In the genomic region with DNA sequence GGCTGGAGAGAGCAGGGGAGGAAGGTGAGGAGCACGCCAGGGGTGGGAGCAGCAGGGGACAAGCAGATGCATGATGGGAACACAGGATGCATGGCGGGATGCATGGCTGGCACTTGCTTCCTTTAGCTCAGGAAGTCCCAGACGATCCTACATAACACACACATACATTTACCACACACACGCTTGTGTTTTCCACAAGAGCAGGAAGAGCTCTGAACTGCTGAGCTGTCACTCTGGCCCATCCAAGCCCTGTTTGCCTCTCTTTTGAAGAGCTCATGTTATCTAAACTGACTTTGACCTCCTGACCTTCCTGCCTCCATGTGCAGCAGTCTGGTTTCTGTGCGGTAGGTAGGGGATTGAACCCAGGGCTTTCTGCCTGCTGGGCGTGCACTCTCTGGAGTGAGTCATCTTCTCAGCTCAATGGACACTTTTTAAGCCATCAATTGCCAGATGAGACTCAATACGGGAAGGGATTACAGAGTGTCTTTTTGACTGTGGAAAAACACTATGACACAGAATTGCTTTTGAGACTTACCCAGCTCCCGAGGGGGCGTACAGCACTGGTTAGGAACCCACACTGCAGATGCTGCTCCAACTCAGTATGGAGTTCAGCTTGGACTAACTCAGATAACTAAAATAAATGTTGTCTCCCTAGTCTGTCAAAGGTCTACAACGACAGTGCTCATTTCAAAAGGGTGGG, we compare ENCODE assay signal across 10 mouse cellular contexts. TPM values are rescaled to one million over a fixed set of nuclear protein-coding genes. Genes with fewer than 3 reads are reported as not detected.
DNase-seq lines count a peak whose midpoint lies in the region; ATAC-seq and TF ChIP-seq lines count a peak whose summit lies in the region.
"Had no signal": no experiment of that assay in that cellular context is flagged by ENCODE, and none has a peak within 500 bp of the region (broad histone marks: within the 10 kb centered on the region; RNA-seq: fewer than 3 reads in every experiment).

No protein-coding gene starts in this region.

- H3K9me3 ChIP-seq in hindbrain, embryonic 10.5 days: no peaks in the 10 kb centered on the region
- no peaks in the 10 kb centered on the region for H3K9me3 ChIP-seq in hindbrain, embryonic 11.5 days (ENCODE audit: control insufficient read depth, low read length)
- H3K9me3 ChIP-seq in intestine, embryonic 14.5 days (ENCODE audit: control insufficient read depth, low read length): no peaks in the 10 kb centered on the region
- H3K9me3 ChIP-seq: neural tube, embryonic 12.5 days had no signal

- no peak overlapping the region for H3K9ac ChIP-seq in hindbrain, embryonic 11.5 days (ENCODE audit: low read depth, low read length)
- no peak overlapping the region for H3K9ac ChIP-seq in intestine, embryonic 14.5 days (ENCODE audit: low read length)
- H3K9ac ChIP-seq: neural tube, embryonic 12.5 days had no signal

- WGBS in hindbrain, embryonic 10.5 days: 57% methylated on average over 10 of the region's 10 CpGs
- WGBS in hindbrain, embryonic 11.5 days: 54% methylated on average over 10 of the region's 10 CpGs
- WGBS in intestine, embryonic 14.5 days: 32% methylated on average over 10 of the region's 10 CpGs
- WGBS in cerebellum, adult 2 months: 53% methylated on average over 10 of the region's 10 CpGs

- H3K36me3 ChIP-seq in hindbrain, embryonic 10.5 days: no peaks in the 10 kb centered on the region
- H3K36me3 ChIP-seq in hindbrain, embryonic 11.5 days (ENCODE audit: control insufficient read depth, insufficient read depth, low read length): no peaks in the 10 kb centered on the region
- no peaks in the 10 kb centered on the region for H3K36me3 ChIP-seq in intestine, embryonic 14.5 days (ENCODE audit: control insufficient read depth, insufficient read depth, low read length)
- H3K36me3 ChIP-seq: neural tube, embryonic 12.5 days had no signal

- H3K4me2 ChIP-seq in hindbrain, embryonic 11.5 days (replicated peaks; ENCODE audit: low read depth, low read length): no peak overlapping the region
- peak overlapping the region; percentile 36 for H3K4me2 ChIP-seq in intestine, embryonic 14.5 days (ENCODE audit: low read length)

- no peak for ATAC-seq in hindbrain, embryonic 11.5 days (ENCODE audit: low FRiP score)
- no peak for ATAC-seq in intestine, embryonic 14.5 days (replicated peaks; ENCODE audit: low FRiP score, low TSS enrichment, low read depth)

- TF ChIP-seq CTCF in cerebellum, adult 2 months (IDR thresholded peaks at IDR 0.05; ENCODE audit: borderline replicate concordance, insufficient read depth, low read depth, low read length): no peak

- H3K27me3 ChIP-seq in hindbrain, embryonic 10.5 days (ENCODE audit: insufficient read depth, poor library complexity, severe bottlenecking): no peaks in the 10 kb centered on the region
- no peaks in the 10 kb centered on the region for H3K27me3 ChIP-seq in hindbrain, embryonic 11.5 days (ENCODE audit: control insufficient read depth, insufficient read depth, low read length)
- H3K27me3 ChIP-seq in intestine, embryonic 14.5 days (replicated peaks; ENCODE audit: control insufficient read depth, insufficient read depth, low read length): no peaks in the 10 kb centered on the region
- no peaks in the 10 kb centered on the region for H3K27me3 ChIP-seq in cerebellum, adult 2 months (ENCODE audit: control insufficient read depth, insufficient read depth, low read length)
- H3K27me3 ChIP-seq: neural tube, embryonic 12.5 days had no signal

- DNase-seq in hindbrain, embryonic 10.5 days (ENCODE audit: low spot score): no peak
- DNase-seq in hindbrain, embryonic 11.5 days (ENCODE audit: low spot score): no peak
- peak; percentile 51 to 70 for DNase-seq in right cerebral cortex, adult 2 months (ENCODE audit: low spot score in 2 of 2)
- no peak for DNase-seq in right cerebral cortex, postnatal 10 days (ENCODE audit: low spot score in 2 of 2)
- no peak for DNase-seq in intestine, embryonic 14.5 days (ENCODE audit: low spot score)
- DNase-seq in telencephalon, adult 2 months (ENCODE audit: low read depth, low spot score): peak; percentile 57
- DNase-seq in thymus, postnatal 4 days: no peak
- DNase-seq in cerebellum, adult 2 months: no peak
- DNase-seq: kidney, postnatal 25 days had no signal

- no peak overlapping the region; the same call in 1 of the 2 replicates for H3K27ac ChIP-seq in hindbrain, embryonic 10.5 days
- H3K27ac ChIP-seq in hindbrain, embryonic 11.5 days (ENCODE audit: low read depth, low read length): no peak overlapping the region
- H3K27ac ChIP-seq in intestine, embryonic 14.5 days (ENCODE audit: low read depth): no peak overlapping the region
- no peak overlapping the region for H3K27ac ChIP-seq in cerebellum, adult 2 months (ENCODE audit: insufficient read depth, low read length)
- H3K27ac ChIP-seq: neural tube, embryonic 12.5 days had no signal

- H3K4me1 ChIP-seq in hindbrain, embryonic 10.5 days (replicated peaks): peaks cover 27% of the 10 kb centered on the region
- H3K4me1 ChIP-seq in hindbrain, embryonic 11.5 days (replicated peaks; ENCODE audit: control insufficient read depth, insufficient read depth, low read length): no peaks in the 10 kb centered on the region
- H3K4me1 ChIP-seq in intestine, embryonic 14.5 days (replicated peaks; ENCODE audit: control insufficient read depth, insufficient read depth, low read length): peaks cover 6% of the 10 kb centered on the region; the same call in 1 of the 2 replicates
- no peaks in the 10 kb centered on the region for H3K4me1 ChIP-seq in cerebellum, adult 2 months (ENCODE audit: control insufficient read depth, insufficient read depth, low read length)

- TF ChIP-seq POLR2A in cerebellum, adult 2 months (IDR thresholded peaks at IDR 0.05; ENCODE audit: borderline replicate concordance, insufficient read depth, low read length): no peak

- peak overlapping the region; percentile 25; the same call in 1 of the 2 replicates for H3K4me3 ChIP-seq in hindbrain, embryonic 10.5 days
- H3K4me3 ChIP-seq in hindbrain, embryonic 11.5 days (ENCODE audit: low read depth, low read length): no peak overlapping the region
- H3K4me3 ChIP-seq in intestine, embryonic 14.5 days (ENCODE audit: low read depth, low read length): no peak overlapping the region
- H3K4me3 ChIP-seq in cerebellum, adult 2 months (replicated peaks; ENCODE audit: insufficient read depth, low read depth, low read length): no peak overlapping the region
- H3K4me3 ChIP-seq: neural tube, embryonic 12.5 days had no signal

RNA-seq across cellular contexts. Expression of gene Npr1, which starts 14.1 kb away (rescaled TPM):
- polyA plus RNA-seq in hindbrain, embryonic 10.5 days (2016; fragmentation: Nextera tagmentation; extraction: Ambion mirVana): 3.0 TPM in 2 replicates
- polyA plus RNA-seq in hindbrain, embryonic 11.5 days (2014; fragmentation: Nextera tagmentation; extraction: Ambion mirVana): 2.5 and 3.7 TPM in 2 replicates
- polyA plus RNA-seq in intestine, embryonic 14.5 days (2014; fragmentation: Nextera tagmentation; extraction: Ambion mirVana): 5.3 and 5.9 TPM in 2 replicates
- 16.1 TPM in 2 replicates for polyA plus RNA-seq in cerebellum, adult 2 months (2012; rRNA removed)

RNA-seq across cellular contexts. Expression of gene Ints3, which starts 18.1 kb away (rescaled TPM):
- 37.6 and 39.7 TPM in 2 replicates for polyA plus RNA-seq in hindbrain, embryonic 10.5 days (2016; fragmentation: Nextera tagmentation; extraction: Ambion mirVana)
- polyA plus RNA-seq in hindbrain, embryonic 11.5 days (2014; fragmentation: Nextera tagmentation; extraction: Ambion mirVana): 34.2 and 34.7 TPM in 2 replicates
- 31.2 and 31.7 TPM in 2 replicates for polyA plus RNA-seq in intestine, embryonic 14.5 days (2014; fragmentation: Nextera tagmentation; extraction: Ambion mirVana)
- polyA plus RNA-seq in cerebellum, adult 2 months (2012; rRNA removed): 48.5 and 51.4 TPM in 2 replicates

RNA-seq across cellular contexts. Expression of gene Ilf2, which starts 24.4 kb away (rescaled TPM):
- 315 and 340 TPM in 2 replicates for polyA plus RNA-seq in hindbrain, embryonic 10.5 days (2016; fragmentation: Nextera tagmentation; extraction: Ambion mirVana)
- 364 and 368 TPM in 2 replicates for polyA plus RNA-seq in hindbrain, embryonic 11.5 days (2014; fragmentation: Nextera tagmentation; extraction: Ambion mirVana)
- polyA plus RNA-seq in intestine, embryonic 14.5 days (2014; fragmentation: Nextera tagmentation; extraction: Ambion mirVana): 188 and 207 TPM in 2 replicates
- 98.7 and 107 TPM in 2 replicates for polyA plus RNA-seq in cerebellum, adult 2 months (2012; rRNA removed)

RNA-seq across cellular contexts. Expression of gene Snapin, which starts 39.3 kb away (rescaled TPM):
- polyA plus RNA-seq in hindbrain, embryonic 10.5 days (2016; fragmentation: Nextera tagmentation; extraction: Ambion mirVana): 60.9 and 69.1 TPM in 2 replicates
- 72.3 and 77.9 TPM in 2 replicates for polyA plus RNA-seq in hindbrain, embryonic 11.5 days (2014; fragmentation: Nextera tagmentation; extraction: Ambion mirVana)
- 67.5 and 80.6 TPM in 2 replicates for polyA plus RNA-seq in intestine, embryonic 14.5 days (2014; fragmentation: Nextera tagmentation; extraction: Ambion mirVana)
- polyA plus RNA-seq in cerebellum, adult 2 months (2012; rRNA removed): 77.6 and 82.4 TPM in 2 replicates

RNA-seq across cellular contexts. Expression of gene Chtop, which starts 57.8 kb away (rescaled TPM):
- polyA plus RNA-seq in hindbrain, embryonic 10.5 days (2016; fragmentation: Nextera tagmentation; extraction: Ambion mirVana): 174 and 182 TPM in 2 replicates
- 138 and 143 TPM in 2 replicates for polyA plus RNA-seq in hindbrain, embryonic 11.5 days (2014; fragmentation: Nextera tagmentation; extraction: Ambion mirVana)
- 86.4 and 87.0 TPM in 2 replicates for polyA plus RNA-seq in intestine, embryonic 14.5 days (2014; fragmentation: Nextera tagmentation; extraction: Ambion mirVana)
- 148 and 151 TPM in 2 replicates for polyA plus RNA-seq in cerebellum, adult 2 months (2012; rRNA removed)

Comparison
In these comparisons a context has a peak if more than half of its experiments do, and no peak if none do; other contexts are left out.
1. DNase-seq: peak in right cerebral cortex, adult 2 months (2 of 2) and telencephalon, adult 2 months (single experiment); none in hindbrain, embryonic 10.5 days (single experiment), hindbrain, embryonic 11.5 days (single experiment), right cerebral cortex, postnatal 10 days (0 of 2), intestine, embryonic 14.5 days (single experiment), thymus, postnatal 4 days (single experiment) and cerebellum, adult 2 months (0 of 2).